Mouse (Mus musculus): ENCODE results near the gene Aknad1. TPM values are rescaled to one million over a fixed set of nuclear protein-coding genes. Genes with fewer than 3 reads are reported as not detected.

Gene Aknad1
- polyA plus RNA-seq, 1 experiment = not detected

DNA sequence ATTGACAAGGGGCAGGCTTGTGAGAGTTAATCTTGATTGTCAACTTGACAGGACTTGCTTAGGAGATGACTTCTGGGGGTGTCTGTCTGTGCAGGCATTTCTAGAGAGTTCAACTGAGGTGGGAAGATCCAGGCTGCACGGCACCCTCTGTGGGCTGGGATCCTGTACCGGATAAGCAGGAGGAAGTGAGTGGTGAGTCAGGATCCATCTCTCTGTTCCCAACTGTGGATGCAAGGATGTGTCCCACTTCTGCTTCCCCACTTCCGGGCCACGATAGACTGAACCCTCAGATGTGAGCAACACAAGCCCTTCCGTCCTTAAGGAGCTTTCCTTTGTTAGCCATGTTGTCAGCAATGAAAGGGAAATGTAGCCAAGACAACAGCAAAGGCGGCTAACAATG lies 47.1 kb downstream of the Aknad1 start:
- no peak for TF ChIP-seq POLR2A (IDR thresholded peaks at IDR 0.05; ENCODE audit: low read depth, low read length)
- no peak for TF ChIP-seq CTCF (conservative IDR thresholded peaks at IDR 0.05; ENCODE audit: insufficient read depth, insufficient read length, low read depth, low read length)
- no peak overlapping the region for H3K4me3 ChIP-seq (ENCODE audit: insufficient read depth, low read depth, low read length)
- no peaks in the 10 kb centered on the region for H3K36me3 ChIP-seq (ENCODE audit: control insufficient read depth, insufficient read depth, low read length)
- no peak for DNase-seq
- no peaks in the 10 kb centered on the region for H3K27me3 ChIP-seq (replicated peaks; ENCODE audit: control insufficient read depth, insufficient read depth, low read length)
- 77% methylated on average over 6 of the region's 6 CpGs for WGBS
- H3K27ac ChIP-seq (ENCODE audit: insufficient read depth, low read depth, low read length) = no peak overlapping the region
- H3K4me1 ChIP-seq (ENCODE audit: control insufficient read depth, insufficient read depth, low read length) = peaks cover 4% of the 10 kb centered on the region

DNA sequence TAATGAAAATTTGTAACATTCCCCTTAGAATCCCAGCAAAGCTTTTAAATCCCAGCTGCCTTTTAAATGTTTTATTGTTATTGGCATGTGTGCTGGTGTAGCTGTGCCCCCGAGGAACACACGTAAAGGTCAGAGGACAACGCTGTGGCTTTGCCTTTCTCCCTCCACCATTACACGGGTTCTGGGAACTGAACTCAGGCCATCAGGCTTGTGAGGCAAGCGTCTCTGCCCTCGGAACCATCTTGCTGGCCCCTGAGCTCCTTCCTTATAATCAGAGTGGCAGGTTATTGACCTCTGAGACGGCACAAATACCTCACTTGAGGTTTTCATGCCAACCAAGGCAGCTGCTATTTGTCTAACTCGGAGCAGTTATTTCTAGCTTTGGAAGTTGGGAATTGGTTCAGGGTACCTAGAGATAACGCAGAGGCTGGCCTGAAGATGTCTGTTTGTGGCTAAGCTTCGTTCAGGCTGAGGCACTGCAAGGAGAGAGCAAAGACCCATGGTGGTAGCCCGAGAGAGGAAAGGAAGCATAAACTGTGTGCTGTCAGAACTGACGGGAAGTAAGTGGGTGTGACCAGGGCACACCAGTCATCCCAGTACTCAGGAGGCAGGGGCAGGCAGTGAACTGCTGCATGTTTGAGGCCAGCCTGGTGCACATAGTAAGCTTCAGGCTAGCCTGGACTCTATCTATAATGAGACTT lies 48.4 kb downstream of the Aknad1 start:
- H3K36me3 ChIP-seq (ENCODE audit: control insufficient read depth, insufficient read depth, low read length) = no peaks in the 10 kb centered on the region
- H3K4me1 ChIP-seq (ENCODE audit: control insufficient read depth, insufficient read depth, low read length) = peaks cover 4% of the 10 kb centered on the region
- no peak overlapping the region for H3K27ac ChIP-seq (ENCODE audit: insufficient read depth, low read depth, low read length)
- TF ChIP-seq POLR2A (IDR thresholded peaks at IDR 0.05; ENCODE audit: low read depth, low read length) (no peak), CTCF (conservative IDR thresholded peaks at IDR 0.05; ENCODE audit: insufficient read depth, insufficient read length, low read depth, low read length) (no peak)
- DNase-seq = no peak
- H3K27me3 ChIP-seq (replicated peaks; ENCODE audit: control insufficient read depth, insufficient read depth, low read length) = no peaks in the 10 kb centered on the region
- H3K4me3 ChIP-seq (ENCODE audit: insufficient read depth, low read depth, low read length) = no peak overlapping the region
- 46% methylated on average over 12 of the region's 12 CpGs for WGBS

DNA sequence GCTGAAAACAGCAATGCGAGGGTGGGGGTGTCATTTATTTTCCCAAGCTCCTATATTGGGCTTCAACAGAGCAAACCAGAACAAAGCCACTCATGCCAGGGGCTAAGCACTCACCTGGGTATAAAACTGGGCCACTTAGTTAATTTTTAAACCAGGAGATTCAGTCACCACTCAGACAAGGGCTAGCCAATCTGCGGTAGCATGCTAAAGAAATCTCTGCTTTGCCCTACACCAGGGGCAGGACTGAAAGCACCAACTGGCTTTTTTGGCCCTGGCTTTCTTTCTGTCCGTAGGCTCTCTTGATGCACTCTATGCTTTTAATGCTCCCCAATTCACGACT lies 49.0 kb downstream of the Aknad1 start:
- peaks cover 1% of the 10 kb centered on the region for H3K36me3 ChIP-seq (ENCODE audit: control insufficient read depth, insufficient read depth, low read length)
- WGBS = 66% methylated on average over 4 of the region's 4 CpGs

DNA sequence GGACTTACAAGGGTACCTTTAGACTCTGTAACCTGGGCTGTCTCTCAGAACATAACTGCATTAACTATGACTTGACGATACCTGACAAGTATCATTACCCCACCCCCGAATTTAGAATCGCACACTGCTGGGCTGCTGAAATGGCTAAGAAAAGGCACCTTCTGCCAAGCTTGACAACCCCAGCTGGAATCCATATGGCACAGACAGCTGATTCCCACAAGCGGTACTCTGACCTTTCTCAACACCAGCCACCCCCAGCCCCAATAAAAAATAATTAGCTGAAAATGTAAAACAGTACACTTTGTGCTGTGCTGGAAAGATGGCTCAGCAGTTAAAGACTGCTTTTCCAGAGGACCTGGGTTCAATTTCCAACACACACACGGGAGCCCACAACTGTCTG lies 49.8 kb downstream of the Aknad1 start:
- Histone ChIP-seq H3K27ac (ENCODE audit: insufficient read depth, low read depth, low read length) (no peak overlapping the region), H3K4me3 (ENCODE audit: insufficient read depth, low read depth, low read length) (no peak overlapping the region), H3K4me1 (ENCODE audit: control insufficient read depth, insufficient read depth, low read length) (peaks cover 4% of the 10 kb centered on the region), H3K36me3 (ENCODE audit: control insufficient read depth, insufficient read depth, low read length) (peaks cover 2% of the 10 kb centered on the region), H3K27me3 (replicated peaks; ENCODE audit: control insufficient read depth, insufficient read depth, low read length) (no peaks in the 10 kb centered on the region)
- DNase-seq = no peak
- WGBS = 81% methylated on average over 5 of the region's 5 CpGs
- TF ChIP-seq CTCF (conservative IDR thresholded peaks at IDR 0.05; ENCODE audit: insufficient read depth, insufficient read length, low read depth, low read length) (no peak), POLR2A (IDR thresholded peaks at IDR 0.05; ENCODE audit: low read depth, low read length) (no peak)

More for the DNA sequence above, 49.0 kb downstream of the Aknad1 start:
- Histone ChIP-seq H3K27ac (ENCODE audit: insufficient read depth, low read depth, low read length) (no peak overlapping the region), H3K27me3 (replicated peaks; ENCODE audit: control insufficient read depth, insufficient read depth, low read length) (no peaks in the 10 kb centered on the region), H3K4me1 (ENCODE audit: control insufficient read depth, insufficient read depth, low read length) (peaks cover 4% of the 10 kb centered on the region), H3K4me3 (ENCODE audit: insufficient read depth, low read depth, low read length) (no peak overlapping the region)
- TF ChIP-seq CTCF (conservative IDR thresholded peaks at IDR 0.05; ENCODE audit: insufficient read depth, insufficient read length, low read depth, low read length) (no peak), POLR2A (IDR thresholded peaks at IDR 0.05; ENCODE audit: low read depth, low read length) (no peak)
- peak; percentile 67 for DNase-seq

DNA sequence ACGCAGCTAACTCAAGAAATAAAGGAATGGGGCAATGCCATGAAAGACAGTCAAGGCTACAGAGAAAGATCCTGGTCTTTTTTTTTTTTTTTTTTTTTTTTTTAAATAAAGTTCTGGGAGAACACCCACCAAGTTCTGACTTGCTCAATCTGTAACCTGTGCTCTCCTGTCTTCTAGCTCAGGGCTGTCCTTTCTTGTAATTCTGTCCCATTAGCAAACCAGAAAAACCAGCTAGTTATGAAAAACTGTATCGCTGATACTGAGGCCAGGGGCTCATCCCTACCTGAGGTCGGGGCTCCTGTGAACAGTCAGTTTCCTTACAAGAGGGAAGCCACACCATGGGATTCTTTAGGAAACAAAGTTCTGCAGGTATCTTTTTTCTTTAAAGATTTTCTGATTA lies 51.0 kb downstream of the Aknad1 start:
- Histone ChIP-seq H3K27ac (ENCODE audit: insufficient read depth, low read depth, low read length) (no peak overlapping the region), H3K4me1 (ENCODE audit: control insufficient read depth, insufficient read depth, low read length) (peaks cover 4% of the 10 kb centered on the region), H3K27me3 (replicated peaks; ENCODE audit: control insufficient read depth, insufficient read depth, low read length) (no peaks in the 10 kb centered on the region), H3K4me3 (ENCODE audit: insufficient read depth, low read depth, low read length) (no peak overlapping the region), H3K36me3 (ENCODE audit: control insufficient read depth, insufficient read depth, low read length) (peaks cover 2% of the 10 kb centered on the region)
- TF ChIP-seq POLR2A (IDR thresholded peaks at IDR 0.05; ENCODE audit: low read depth, low read length) = no peak
- no peak for TF ChIP-seq CTCF (conservative IDR thresholded peaks at IDR 0.05; ENCODE audit: insufficient read depth, insufficient read length, low read depth, low read length)
- no peak for DNase-seq
- 91% methylated on average over 3 of the region's 3 CpGs for WGBS

DNA sequence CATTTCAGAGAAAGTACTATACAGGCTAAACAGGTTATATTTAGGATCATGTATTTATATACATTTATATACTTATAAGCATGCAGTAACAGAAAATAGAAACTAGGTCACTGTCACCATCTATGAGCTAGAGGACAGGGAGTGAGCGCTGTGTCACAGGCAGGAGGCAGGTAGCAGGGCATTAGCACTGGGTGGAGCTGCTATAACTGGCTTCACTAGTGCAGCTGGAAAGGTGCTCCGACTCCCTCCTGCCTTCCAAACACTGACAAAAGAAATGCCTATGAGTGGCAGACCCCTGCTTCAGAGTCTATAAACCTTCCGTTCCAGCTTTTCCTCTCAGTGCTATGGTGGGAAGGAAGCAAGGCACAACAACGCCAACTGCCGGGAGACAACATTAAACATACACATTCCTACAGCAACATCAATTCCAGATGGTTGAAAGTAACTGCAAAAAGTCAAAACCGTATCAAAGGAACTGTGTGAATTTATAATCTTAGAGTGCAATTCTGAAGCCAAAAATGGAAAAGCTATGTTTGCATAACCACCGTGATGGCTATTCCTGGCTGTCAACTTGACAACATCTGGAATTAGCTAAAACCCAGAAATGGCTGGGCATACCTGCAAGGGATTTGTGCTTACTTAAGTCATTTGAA lies 51.7 kb downstream of the Aknad1 start:
- TF ChIP-seq POLR2A (IDR thresholded peaks at IDR 0.05; ENCODE audit: low read depth, low read length) = no peak
- TF ChIP-seq CTCF (conservative IDR thresholded peaks at IDR 0.05; ENCODE audit: insufficient read depth, insufficient read length, low read depth, low read length) = no peak
- DNase-seq = no peak
- Histone ChIP-seq H3K27me3 (replicated peaks; ENCODE audit: control insufficient read depth, insufficient read depth, low read length) (no peaks in the 10 kb centered on the region), H3K4me1 (ENCODE audit: control insufficient read depth, insufficient read depth, low read length) (peaks cover 4% of the 10 kb centered on the region), H3K4me3 (ENCODE audit: insufficient read depth, low read depth, low read length) (no peak overlapping the region), H3K27ac (ENCODE audit: insufficient read depth, low read depth, low read length) (no peak overlapping the region), H3K36me3 (ENCODE audit: control insufficient read depth, insufficient read depth, low read length) (peaks cover 2% of the 10 kb centered on the region)
- WGBS = 88% methylated on average over 7 of the region's 7 CpGs

DNA sequence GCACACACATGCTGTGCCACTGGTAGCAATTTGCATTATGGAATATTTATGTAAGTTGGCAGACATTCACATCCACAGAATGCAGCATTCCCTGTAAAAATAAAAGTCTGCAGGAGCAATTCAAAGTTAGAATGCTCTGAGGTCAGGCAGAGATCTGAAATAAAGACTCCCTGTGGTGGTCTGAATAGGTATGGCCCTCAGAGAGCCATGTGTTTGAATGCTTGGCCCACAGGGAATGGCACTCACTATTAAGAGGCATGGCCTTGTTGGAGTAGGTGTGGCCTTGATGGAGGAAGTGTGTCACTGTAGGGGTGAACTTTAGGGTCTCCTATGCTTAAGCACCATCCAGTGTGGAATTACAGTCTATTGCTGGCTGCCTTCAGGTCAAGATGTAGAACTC lies 53.0 kb downstream of the Aknad1 start:
- no peak for DNase-seq
- peaks cover 4% of the 10 kb centered on the region for H3K4me1 ChIP-seq (ENCODE audit: control insufficient read depth, insufficient read depth, low read length)
- TF ChIP-seq CTCF (conservative IDR thresholded peaks at IDR 0.05; ENCODE audit: insufficient read depth, insufficient read length, low read depth, low read length) (no peak), POLR2A (IDR thresholded peaks at IDR 0.05; ENCODE audit: low read depth, low read length) (no peak)
- no peaks in the 10 kb centered on the region for H3K27me3 ChIP-seq (replicated peaks; ENCODE audit: control insufficient read depth, insufficient read depth, low read length)
- H3K27ac ChIP-seq (ENCODE audit: insufficient read depth, low read depth, low read length) = no peak overlapping the region
- no peak overlapping the region for H3K4me3 ChIP-seq (ENCODE audit: insufficient read depth, low read depth, low read length)
- peaks cover 6% of the 10 kb centered on the region for H3K36me3 ChIP-seq (ENCODE audit: control insufficient read depth, insufficient read depth, low read length)
